Mouse (Mus musculus): ENCODE results near the gene Olfr730. TPM values are rescaled to one million over a fixed set of nuclear protein-coding genes. Genes with fewer than 3 reads are reported as not detected.

Olfr730 gene
- not detected for total RNA-seq (2021)
- long read RNA-seq, result 0 reads

DNA sequence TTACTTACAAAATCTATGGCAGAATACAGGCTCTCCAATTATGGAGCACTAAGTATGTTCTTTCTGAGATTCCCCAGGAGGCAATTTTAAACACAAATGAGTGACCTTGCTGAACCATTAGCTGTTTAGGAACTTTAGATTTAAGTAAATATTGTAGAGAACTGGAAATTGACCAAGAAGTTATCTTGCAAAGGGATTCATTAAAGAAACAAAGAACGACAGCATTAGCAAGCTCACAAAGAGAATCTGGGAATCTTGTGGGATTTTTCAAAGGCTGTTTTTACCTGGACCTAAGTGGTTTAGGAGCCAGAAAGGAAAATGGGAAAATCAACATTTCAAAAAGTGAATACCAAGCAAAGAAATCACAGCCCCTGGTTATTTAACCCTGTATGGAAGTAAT is at the start of gene Olfr730:
TSS of gene Olfr730 (minus strand) at position 101 of the 400 bp plus-strand sequence.
- no peak for DNase-seq (ENCODE audit: low spot score in 2 of 2)

DNA sequence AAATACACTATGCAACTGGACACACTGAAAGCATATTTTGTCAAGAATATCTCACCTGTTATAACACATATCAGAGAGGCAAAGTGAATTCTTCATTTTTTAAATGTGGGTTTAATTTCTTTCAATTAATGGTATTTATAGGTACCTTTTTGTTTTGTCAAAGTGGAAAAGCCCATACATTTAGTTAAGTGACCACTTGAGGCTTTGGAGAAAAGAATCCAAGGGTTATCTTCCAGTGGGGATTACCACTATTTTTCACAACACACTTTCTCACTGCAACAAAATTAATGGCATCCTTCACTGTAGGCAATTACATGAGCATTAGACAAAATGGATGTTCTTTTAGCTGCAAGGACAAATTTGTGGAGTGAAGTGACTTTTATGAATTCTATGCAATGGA is 35.2 kb downstream of the Olfr730 start, which contains the start of gene Olfr729:
TSS of gene Olfr729 (minus strand) at position 101 of the 400 bp plus-strand sequence.
- no peak for DNase-seq (ENCODE audit: low spot score in 2 of 2)

DNA sequence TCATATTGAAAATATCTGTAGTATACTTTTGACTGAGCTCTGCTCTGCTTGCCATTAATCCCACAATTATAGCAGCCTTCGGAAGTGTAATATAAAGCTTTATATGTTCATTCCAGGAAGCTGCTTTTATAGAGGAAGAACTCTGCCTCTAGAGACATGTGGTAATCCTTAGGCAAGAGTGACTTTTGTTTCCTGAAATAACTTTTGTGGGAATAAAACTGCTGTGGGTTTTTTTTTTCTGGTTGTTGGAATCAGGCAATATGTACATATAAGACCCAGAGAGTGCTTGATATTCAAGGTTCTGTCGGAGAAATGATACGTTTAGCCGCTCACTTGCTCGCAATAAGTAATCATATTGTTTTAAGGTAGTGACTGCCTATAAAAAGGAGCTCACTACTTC is 45.4 kb downstream of the Olfr730 start, which contains the start of gene Olfr728:
TSS of gene Olfr728 (minus strand) at position 101 of the 400 bp plus-strand sequence.
- DNase-seq (ENCODE audit: low spot score in 2 of 2), result no peak

Other genes with a start within 250 kb of the Olfr730 start
- gene Olfr724, start 224.9 kb downstream of the Olfr730 start, total RNA-seq (2021), result not detected
- gene Olfr725, start 147.8 kb downstream of the Olfr730 start, total RNA-seq (2021), result not detected
- gene Olfr726, start 97.2 kb downstream of the Olfr730 start, total RNA-seq (2021), result not detected
- not detected for gene Olfr727, start 65.0 kb downstream of the Olfr730 start, total RNA-seq (2021)
- not detected for gene Olfr728, start 45.5 kb downstream of the Olfr730 start, total RNA-seq (2021)
- not detected for gene Olfr729, start 35.3 kb downstream of the Olfr730 start, total RNA-seq (2021)
- not detected for gene Olfr731, start 53.7 kb upstream of the Olfr730 start, total RNA-seq (2021)
- gene Olfr732, start 96.0 kb upstream of the Olfr730 start, total RNA-seq (2021), result not detected
- not detected for gene Olfr733, start 113.3 kb upstream of the Olfr730 start, total RNA-seq (2021)
- gene Olfr734, start 138.6 kb upstream of the Olfr730 start, total RNA-seq (2021), result not detected
- not detected for gene Olfr735, start 160.7 kb upstream of the Olfr730 start, total RNA-seq (2021)
- gene Tlr11, start 169.7 kb upstream of the Olfr730 start, total RNA-seq (2021), result not detected
- not detected for gene Olfr736, start 193.0 kb upstream of the Olfr730 start, total RNA-seq (2021)
- gene Olfr738, start 219.4 kb upstream of the Olfr730 start, total RNA-seq (2021), result not detected
- not detected for gene Olfr739, start 230.4 kb upstream of the Olfr730 start, total RNA-seq (2021)